Mouse (Mus musculus) yolk sac, embryonic 10.5 days (tissue): ENCODE results near the gene Gfod1.

Experiments
- DNase-seq: peaks from one replicate; pipeline ENCODE4 v3.0.0-alpha.2; 2017; ENCODE audit warnings: low spot score

The Gfod1 gene

DNA sequence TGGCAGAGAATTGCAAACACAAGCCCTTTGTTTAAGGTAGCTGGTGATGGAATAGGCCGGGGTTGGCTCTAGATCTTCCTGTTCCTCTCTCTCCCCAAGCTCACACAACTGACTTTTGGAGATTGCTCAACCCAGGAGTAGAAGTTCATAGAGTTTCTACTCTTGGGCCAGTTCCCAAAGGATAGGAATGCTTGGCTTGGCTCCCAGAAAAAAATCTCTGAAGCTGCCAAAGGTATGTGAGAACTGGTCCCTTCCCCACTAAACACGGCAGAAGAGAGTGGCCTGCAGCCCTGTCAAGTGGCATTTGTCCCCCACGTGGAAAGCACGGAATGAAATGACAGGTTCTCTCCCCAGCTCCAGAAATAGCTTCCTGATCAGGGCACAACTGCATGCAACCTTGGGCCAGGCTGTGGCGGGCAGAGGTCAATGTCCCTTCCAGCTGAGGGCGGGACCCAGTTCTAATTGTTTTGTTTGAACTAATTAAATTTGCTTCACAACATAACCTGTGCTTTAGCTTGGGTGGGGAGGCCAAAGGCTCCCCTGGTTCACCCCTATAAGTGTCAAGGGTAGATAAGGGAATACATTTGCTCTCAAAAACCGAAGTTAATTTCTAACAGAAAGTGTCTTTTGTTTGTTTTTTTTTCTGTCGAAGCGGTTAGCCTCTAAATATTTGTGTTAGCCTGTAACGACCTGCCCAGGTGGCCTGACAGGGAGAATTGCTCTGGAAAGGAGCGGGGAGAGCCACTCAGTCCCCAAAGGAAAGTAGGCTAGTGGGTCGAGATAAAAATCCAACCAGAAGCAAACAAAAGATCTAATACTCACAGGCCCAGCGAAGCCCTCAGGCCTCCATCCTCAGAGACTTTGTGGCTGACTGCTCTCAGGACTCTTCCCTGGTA lies 71.8 kb downstream of the Gfod1 start:
- DNase-seq = peak; percentile 55

GRCm38 (mm10) chr13:43230842-43231241 lies 73.1 kb downstream of the Gfod1 start:
- DNase-seq = no peak

GRCm38 (mm10) chr13:43230238-43230637 lies 73.7 kb downstream of the Gfod1 start:
- no peak for DNase-seq

DNA sequence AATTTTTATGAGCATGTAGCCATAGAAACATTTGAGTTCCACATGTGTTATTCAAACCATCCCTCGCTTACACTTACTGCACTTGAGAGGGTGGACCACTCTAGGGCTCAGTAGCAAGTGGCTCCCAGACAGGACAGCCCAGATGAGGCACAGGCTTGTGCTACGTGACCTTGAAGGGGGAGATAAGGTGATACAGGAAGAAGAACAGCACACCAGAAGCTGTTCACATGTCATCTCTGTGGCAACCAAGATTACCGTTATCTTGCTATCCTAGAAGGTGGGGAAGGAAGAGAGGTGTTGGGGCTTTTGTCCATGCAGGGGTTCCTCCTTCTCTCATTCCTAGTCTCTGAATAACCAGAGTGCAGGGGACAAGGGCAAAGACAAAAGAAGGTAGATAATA lies 74.2 kb downstream of the Gfod1 start:
- DNase-seq = no peak

DNA sequence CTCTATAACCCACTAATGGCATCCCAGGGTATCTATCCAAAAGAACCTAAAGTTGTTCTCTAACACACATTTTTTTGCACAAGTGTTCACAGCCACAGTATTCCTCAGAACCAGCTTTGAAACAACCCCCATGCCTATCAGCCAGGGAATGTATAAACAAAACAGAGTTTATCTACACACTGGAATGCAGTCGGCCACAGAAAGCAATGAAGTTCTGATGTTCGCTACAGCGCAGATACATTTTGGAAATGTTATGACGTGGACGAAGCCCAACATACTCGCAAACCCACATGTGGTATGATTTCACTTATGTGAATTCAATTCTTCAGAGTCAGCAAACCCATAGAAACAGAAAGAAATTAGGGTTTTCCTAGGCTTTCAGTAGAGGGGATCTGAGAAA lies 75.8 kb downstream of the Gfod1 start:
- peak; percentile 34 for DNase-seq

GRCm38 (mm10) chr13:43226041-43226440 lies 77.9 kb downstream of the Gfod1 start:
- DNase-seq = no peak

DNA sequence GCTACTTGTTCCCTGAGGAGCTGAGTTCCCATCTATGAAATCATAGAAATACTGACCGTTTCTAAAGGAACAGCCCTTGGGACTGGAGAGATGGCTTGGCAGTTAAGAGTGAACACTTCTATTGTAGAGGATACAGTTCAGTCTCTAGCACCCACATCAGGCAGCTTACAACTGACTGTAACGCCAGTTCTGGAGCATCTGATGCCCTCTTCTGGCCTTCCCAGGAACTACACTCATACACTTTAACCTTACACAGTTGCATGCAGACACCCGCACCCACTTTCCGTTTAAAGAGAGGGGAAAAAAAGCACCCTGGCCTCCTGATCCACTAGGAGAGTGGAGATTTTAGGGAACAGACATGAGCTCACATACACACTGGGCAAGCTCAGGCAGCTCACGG lies 78.8 kb downstream of the Gfod1 start:
- no peak for DNase-seq

DNA sequence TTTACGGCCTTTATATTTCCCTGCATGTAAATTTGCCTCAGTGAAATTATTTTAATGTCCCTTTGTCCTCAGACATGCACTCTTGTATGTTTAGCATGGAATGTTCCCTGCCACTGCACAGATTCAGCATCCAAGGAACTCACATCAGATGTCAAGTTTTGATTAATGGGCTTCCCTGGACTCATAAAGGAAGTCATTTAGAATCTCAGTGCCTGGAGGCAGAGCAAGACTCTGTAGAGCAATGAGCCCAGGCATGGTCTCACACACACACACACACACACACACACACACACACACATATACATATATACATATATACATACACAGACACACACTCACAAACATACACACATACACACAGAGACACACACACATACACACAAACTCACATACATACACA lies 81.9 kb downstream of the Gfod1 start:
- no peak for DNase-seq

DNA sequence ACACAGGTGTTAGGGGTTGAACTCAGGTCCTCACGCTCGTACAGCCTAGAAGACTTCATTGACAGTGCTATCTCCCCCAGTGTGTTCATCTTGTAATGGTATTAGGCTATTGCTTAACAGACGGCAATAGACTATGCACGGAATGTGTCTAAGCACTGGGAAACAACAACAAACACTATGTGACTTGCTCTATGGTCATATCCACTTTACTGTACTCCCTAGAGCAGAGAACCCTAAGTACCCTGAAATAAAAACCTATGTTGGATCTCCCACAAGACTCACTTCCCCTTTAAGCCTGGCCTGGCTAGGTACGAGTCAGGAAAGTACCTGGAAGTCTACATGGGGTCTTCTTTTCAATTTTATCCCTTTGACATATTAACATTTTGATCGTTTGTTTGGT lies 82.7 kb downstream of the Gfod1 start:
- no peak for DNase-seq

- DNase-seq = no peak
These were observed 83.3 kb downstream of the Gfod1 start for GRCm38 (mm10) chr13:43220635-43221034.

DNA sequence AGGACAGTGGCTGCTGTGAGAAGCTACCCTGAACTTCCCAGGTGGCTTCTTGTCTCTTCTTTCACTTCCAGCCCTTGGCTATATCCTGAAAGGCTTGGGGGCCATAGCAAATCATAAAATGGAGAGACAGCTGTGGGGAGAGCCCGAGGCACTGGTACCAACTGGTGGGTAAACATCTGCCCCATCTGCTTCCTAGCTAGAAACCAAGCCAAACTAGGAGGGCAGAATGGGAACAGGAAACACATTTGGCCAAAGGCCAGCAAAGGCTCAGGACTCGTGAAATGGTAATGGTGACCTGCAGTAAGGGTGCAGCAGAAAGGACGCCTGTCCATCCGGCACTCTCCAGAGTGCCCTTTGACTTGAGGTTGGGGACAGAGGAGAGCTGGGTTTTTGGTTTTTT lies 85.2 kb downstream of the Gfod1 start:
- DNase-seq = no peak

GRCm38 (mm10) chr13:43218284-43218683 lies 85.7 kb downstream of the Gfod1 start:
- no peak for DNase-seq

DNA sequence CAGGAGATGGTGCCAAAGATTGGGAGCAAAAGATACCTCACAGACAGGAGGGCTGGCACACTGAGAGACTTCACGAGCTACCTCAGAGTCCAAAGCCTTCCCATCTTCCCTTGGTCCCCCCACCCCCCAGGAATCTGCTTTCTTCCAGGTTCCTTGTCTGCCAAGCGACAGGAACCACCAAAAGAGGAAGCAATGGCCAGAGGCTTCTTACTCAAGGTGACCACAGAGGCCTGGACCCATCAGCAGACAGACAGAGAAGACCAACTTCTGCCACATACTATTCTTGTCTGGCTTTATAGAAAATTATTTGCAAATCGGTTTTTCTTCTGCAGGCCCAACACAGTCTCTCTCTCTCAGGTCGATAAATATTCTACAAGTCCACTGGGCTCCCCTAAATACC lies 86.3 kb downstream of the Gfod1 start:
- DNase-seq = no peak

DNA sequence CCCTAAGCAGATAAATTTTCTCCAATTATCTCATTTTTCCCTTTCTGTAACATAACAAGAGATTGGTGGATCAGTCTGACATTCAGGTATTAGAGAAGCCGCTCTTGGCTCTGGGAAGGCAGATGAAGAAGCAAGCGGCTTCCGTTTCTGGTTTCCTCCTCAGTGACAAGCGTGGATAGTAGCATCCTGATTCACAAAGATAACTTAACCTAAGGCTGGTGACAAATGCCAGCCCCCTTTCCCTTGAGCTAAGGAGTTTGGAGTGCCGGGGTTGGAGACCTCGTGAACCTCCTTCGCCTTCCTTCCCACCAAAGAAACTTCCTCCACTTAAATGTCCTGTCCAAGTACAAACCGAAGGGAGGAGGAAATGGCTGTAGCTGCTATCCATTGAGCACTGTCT lies 86.9 kb downstream of the Gfod1 start:
- no peak for DNase-seq

DNA sequence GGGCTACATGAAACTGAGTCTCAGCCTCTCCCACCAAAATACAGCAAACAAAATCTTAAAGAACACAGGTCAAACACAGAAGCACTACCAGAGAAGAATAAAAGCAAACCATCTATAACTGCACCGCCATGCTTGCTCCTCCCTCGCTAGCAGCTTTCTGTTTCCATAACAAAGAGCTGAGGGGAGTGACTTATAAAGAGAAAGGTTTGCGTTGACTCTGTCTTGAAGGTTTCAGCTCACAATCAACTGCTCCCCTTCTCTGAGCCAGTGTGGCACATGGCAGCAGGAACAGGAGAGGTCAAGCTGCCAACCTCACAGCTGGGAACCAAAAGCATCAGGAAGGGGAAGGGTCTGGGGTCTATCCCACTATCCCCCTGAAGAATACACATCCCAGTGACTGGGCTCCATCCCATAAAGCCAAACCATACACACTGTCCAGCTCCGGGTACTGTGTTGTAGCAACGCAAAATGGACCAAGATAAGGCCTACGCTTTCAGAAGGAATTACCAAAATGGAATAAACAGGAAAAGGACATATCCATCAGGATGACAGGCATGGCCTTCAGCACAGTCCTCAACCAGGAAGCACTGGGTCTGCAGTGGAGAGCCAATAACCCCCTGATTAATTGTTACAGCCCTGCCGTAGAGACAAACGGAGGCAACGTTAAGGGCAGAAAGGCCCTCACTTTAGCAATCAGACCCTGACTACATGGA lies 87.8 kb downstream of the Gfod1 start:
- no peak for DNase-seq

- peak; percentile 52 for DNase-seq
These were observed 88.6 kb downstream of the Gfod1 start for GRCm38 (mm10) chr13:43215144-43215993.

- no peak for DNase-seq
These were observed 91.6 kb downstream of the Gfod1 start for GRCm38 (mm10) chr13:43212338-43212737.

- DNase-seq = no peak
These were observed 93.0 kb downstream of the Gfod1 start for GRCm38 (mm10) chr13:43210956-43211355.

DNA sequence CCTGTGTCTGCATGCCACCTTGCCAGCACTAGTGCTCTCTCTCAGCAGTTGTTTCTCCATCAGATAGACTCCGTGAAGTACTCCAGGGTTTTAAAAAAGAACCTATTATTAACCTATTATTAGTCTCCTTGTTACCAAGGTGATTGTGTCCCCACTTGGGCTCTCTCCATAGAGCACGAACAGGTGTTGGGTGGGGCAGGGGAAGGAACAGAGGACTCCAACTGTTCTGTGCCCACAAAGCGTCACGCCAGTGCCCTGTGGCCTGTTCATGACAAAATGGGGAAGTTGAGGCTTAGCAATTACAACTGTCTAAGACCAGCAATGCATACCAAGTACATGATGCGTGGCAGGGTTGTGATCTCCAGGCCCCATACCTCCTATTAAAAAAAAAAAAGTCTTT lies 94.4 kb downstream of the Gfod1 start:
- no peak for DNase-seq

GRCm38 (mm10) chr13:43208914-43209439 lies 95.0 kb downstream of the Gfod1 start:
- no peak for DNase-seq

- DNase-seq = no peak
These were observed 97.8 kb downstream of the Gfod1 start for GRCm38 (mm10) chr13:43206118-43206683.

DNA sequence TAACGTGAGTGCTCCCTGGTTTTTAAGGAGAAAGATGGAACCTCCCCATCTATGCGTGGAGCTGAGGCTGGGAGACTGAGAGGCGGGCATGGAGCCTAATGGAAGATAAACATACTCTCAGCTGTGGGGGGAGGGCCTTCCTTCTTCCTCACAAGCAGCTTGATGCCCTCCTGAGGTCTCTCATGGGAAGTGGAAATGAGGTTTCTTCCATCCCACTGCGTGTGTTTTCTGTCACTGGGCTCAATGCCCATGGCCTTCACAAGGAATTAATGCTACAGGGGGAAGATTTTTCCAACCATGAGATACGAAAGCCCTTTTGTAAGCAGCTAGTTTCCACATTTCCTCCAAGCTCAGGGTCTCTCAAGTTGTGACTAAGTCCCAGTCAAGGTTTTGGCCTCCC lies 100.3 kb downstream of the Gfod1 start:
- DNase-seq = no peak
